Mouse (Mus musculus): Measurements from ENCODE around the gene Thsd7a.

Thsd7a gene

DNA sequence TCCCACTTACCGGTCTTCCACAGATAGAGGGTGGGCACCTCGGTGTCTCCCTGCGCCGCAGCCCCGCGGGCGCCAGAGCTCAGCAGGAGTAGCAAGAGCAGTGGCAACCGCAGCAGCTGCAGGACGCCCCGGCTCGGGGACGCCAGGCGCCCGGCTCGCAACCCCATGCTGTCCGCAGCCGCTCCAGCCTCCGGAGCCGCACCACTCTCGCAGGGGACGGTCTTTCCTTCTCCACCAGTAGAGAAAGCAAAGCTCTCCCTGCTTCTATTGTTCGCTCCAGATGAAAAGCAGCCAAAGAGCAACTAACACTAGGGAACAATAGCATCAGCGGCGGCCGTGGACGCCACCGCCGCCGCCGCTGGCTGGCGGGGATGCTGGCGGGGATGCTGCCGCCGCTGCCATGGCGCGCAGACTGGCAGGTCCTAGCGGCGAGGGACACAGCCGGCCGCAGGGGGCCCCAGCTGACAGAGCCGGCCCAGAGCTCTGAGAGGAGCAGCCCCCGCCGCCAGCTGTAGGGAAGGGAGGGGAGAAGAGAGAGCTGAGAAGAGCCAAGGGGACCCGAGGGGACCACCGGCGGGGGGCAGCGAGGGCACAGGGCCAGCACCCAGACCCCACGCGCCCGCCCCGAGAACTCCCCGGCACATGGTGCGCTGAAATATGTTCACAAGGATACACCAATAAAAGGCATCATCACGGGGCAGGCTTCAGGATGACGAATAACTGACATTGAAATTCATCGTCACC lies at the start of gene Thsd7a:
TSS of gene Thsd7a (minus strand) at position 624 of the 744 bp plus-strand sequence.
- DNase-seq (ENCODE audit: low read depth, low spot score), result peak; percentile 43

DNA sequence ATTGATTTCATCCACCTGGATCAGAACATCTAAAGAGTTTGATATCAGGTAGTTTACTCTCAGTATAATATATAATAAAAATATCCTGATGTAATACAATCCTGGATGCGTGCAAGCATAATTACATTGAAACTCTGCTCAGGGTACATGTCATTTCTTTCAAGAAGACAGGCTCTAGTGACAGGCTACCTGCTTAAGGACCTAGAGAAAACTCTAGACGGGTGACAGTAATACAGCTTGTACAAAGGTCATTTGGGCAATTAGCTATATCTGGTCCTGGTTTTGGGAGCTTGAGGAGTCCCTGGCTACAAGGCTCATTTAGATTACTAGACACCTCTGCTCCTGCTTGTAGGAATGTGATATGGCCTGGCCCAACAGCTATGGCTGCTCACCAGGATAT lies 37.9 kb upstream of the Thsd7a start:
- DNase-seq (ENCODE audit: low read depth, low spot score), result no peak

DNA sequence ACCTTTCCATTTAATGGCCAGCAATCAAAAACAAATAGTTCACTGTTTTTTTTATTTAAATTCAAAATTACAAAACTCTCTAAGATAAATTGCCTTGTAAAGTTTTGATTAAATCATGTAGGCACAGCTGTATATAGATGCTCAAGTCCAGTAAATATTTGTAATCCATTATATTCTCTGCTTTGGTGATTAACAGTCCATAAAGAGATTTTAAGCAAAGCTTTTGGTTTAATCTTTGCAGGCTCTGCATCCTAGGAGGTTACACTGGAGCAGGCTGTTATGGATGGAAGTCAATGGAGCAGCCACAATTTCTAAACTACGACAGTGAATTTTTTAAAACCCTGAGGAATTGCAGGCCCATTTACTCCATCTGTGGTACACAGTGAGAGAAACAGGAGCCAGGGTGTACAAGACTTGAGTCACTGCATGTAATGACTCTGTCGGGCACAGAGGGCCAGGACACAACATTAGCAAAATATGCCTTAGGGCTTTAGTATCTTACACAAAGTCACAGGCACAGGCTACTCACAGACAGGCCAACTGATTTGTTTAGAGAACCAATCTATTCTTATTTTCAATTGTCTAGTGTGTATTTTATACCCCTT lies 37.3 kb upstream of the Thsd7a start:
- DNase-seq (ENCODE audit: low read depth, low spot score), result no peak

DNA sequence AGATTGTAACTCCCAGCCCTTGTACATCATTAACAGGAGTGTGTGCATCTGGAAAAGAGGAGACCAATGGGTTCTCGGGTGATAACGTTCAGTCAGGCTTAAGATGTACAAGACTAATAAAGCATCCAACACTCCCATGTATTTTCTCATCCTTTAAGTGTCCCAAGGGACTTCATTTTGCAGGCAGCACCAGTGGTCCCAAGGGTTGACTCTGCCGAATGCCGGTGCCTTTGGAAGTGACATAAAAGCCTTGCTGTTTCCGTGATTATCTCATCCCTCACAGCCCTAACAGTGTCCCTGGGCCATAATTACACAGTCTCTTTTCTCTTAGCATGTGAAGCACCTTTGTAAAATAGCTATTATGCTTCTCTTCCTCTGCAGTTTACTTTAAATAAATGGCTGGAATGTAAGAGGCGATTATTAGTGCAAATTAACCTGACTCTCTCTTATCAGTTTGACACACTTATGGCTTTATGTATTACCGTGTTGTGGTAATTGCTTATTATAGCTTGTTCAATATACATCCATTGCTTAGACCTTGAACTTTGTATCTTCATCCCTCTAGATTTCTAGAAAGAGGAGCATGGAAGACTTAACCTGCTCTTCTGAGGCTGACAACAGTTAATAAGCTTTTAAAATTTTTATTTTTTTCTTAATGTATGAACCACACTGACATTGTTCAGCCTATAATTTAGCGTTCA lies 35.9 kb upstream of the Thsd7a start:
- peak; percentile 17 for DNase-seq (ENCODE audit: low read depth, low spot score)

DNA sequence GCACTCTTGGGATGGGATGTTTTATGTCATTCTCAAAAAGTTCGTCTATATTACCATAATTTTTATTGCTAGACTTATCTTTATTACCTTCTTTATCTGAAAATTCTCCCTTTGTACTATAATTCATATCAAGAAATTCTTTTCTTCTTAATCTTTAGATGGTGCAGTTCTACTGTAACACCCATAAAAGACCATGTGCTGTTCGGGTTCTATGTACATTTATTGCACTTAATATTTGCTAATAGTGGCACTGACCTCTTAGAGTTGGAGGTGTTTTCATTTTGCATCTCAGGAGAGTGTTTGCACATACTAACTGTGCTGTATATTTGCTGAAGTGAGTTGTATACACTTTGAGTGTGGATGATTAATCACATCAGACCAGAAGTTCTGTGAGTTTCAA lies 23.6 kb upstream of the Thsd7a start:
- no peak for DNase-seq (ENCODE audit: low read depth, low spot score)

DNA sequence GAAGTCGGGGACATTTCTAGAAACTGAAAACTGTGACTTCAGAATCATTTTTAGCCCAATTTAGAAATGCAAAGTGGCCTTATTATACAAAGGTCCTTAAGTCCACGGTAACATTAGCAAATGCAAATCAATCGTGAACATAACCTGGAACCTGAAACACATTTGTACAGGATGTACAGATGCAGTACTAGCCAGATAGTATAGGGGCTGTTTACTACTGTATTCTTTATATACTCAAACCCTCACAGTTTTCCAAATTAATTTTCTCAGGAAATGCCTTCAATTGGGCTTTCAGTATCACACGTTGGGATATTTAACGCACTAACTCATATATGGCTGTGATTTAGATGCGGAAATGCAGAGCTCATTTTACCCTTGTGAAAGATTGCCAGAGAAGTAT lies 16.0 kb upstream of the Thsd7a start:
- DNase-seq (ENCODE audit: low read depth, low spot score), result no peak

DNA sequence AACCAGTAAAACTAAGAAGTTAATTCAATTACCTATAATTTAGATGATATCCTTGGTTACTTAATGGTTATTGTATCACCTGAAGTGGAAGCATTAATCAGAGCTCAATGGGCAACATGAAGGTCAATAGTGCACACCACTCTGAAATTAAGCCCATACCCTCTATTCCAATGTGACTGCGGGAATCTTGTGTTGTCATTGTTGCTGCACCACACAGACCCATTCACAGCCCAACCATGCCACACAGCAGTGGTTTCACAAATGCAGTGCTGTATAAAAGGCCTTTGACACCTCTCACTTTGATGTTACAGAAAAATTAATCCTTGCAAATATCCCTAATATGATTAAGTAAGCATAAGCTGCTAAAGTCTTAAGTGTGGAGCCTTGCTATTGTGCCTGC lies 15.4 kb upstream of the Thsd7a start:
- no peak for DNase-seq (ENCODE audit: low read depth, low spot score)

DNA sequence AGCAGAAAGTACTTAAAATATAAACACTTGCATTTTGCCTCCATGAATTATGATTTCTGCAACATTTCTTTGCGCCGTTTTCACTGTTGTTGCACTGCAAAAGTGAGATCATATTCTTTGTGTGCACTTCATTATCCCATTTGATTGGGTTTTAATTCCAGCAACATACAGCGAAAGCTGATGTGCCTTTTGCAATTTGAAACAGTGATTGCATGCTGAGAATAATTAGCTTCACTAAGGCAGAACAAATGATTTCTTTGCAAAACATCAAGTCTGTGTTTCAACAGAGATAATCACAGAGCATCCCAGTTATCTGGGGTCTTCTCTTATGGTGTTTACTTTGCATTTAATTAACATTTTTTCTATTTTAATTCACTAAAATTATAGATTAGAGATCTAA lies 14.6 kb upstream of the Thsd7a start:
- no peak for DNase-seq (ENCODE audit: low read depth, low spot score)

DNA sequence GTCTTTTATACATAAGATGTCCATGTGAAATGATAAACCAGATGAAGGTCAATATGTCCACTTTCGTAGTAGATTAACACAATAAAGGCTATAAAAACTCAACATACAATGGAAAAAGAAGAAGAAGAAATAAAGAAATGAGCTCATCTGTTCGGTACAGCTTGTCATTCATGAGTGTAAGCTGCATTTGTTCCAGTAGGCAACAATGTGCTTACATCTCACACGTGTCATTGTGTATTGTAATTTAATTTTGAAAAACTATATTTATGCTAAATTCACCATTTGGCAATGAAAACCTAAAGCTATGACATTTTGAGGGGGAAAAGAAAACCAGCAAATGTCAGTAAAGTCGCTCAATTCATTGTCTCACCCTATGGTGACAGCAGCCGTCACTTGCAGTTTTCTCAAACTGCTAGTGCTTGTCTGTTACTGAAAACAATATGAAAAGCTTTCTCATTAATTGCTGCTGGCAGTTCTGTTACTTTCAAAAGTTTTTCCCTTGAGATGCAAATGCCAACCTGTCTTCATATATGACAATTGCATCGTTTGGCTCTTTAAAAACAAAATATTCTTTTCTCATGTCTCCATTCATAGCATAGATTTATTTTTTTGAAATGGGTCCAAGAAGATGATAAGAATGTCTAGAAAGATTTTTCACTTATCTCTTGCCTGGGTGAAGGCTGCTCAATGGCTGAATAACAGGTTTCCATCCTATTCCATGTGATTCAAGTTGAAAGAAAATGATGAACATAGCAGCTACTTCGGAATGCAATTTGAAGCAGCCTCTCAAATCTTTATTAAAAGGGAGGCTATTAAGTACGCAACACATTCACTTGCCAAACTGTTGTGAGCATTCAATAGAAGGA lies 10.4 kb upstream of the Thsd7a start:
- no peak for DNase-seq (ENCODE audit: low read depth, low spot score)

DNA sequence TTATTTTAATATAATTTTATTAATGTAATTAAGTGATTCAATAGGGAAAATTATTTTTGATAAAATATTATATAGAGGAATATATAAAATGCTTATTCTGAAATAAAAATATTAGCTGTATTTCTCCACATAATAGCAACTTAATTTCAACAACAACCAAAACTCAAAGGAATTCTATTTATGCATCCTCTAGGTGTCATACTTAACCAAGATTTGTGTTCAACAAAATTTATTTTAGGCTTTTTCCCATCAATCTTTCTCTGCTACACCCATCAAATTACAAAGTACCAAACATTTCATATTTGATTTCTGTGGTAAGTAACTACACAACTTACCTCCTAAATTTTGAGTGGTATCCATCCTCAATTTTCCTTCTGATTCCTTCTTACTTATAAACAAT lies 3.1 kb upstream of the Thsd7a start:
- DNase-seq (ENCODE audit: low read depth, low spot score), result no peak

DNA sequence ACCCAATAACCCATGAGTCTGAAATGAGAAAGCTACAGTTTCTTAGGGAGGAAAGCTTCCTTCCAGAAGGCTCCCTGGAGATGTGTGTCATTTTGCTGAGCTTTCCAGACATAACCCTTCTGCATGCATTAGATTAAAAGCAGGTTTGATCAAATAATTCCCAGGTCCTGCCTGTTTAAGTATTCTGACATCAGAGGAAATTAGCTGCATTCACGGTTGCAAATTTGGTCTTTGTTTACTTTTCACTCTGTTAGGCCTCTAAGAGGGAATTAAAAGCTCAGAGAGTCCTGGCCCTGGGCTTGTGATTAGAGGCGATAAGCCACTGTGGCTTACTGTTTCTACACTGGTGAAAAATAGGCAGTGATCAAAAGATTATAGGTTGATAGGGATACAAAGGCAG lies 1.2 kb upstream of the Thsd7a start:
- DNase-seq (ENCODE audit: low read depth, low spot score), result no peak

DNA sequence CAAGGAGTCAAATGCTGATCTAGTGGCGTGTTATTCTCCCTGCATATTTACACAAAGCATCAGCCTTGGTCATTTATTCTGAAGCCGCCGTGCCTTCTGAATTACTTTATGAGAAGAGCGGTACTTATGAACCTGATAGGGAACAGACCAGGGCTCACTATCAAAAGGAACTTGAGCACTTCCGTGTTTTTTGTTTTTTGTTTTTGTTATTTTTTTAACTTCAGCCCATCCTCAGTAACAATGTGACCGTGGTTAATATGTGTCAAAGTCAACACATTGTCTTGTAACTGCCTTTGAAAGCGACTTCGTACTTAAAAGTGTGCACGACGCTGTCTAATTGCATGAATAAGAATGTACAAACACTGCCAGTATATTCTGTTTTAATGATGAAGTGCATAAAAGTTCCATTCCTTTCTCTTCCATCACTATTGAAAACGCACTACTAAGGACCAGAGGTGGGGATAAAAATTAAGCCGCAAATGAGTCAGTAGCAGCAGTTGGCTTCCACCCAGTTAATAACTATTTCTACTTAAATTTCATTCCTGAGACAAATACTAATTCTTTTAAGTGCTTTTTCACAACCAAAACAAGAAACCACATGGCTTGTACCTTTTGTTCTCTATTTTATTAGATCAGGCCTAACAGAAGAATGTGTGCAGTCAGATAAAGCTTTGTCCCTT lies 461 bp upstream of the Thsd7a start:
- no peak for DNase-seq (ENCODE audit: low read depth, low spot score)

DNA sequence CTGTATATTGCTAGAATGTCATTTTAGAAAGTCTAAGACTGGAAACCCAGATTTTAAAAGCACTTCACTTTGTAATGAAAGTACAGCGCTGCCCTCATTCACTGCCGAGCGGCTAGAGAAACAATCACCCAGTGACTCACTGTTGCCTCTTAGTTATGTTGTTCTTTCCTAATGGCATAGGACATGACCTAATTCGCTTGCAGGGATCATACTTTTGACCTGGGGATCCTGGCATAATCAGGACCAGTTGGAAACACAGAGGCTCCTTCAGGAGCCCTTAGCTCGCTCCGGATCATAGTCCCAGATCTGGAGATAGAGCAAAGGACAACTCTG lies 790 bp downstream of the Thsd7a start:
- no peak for DNase-seq (ENCODE audit: low read depth, low spot score)

DNA sequence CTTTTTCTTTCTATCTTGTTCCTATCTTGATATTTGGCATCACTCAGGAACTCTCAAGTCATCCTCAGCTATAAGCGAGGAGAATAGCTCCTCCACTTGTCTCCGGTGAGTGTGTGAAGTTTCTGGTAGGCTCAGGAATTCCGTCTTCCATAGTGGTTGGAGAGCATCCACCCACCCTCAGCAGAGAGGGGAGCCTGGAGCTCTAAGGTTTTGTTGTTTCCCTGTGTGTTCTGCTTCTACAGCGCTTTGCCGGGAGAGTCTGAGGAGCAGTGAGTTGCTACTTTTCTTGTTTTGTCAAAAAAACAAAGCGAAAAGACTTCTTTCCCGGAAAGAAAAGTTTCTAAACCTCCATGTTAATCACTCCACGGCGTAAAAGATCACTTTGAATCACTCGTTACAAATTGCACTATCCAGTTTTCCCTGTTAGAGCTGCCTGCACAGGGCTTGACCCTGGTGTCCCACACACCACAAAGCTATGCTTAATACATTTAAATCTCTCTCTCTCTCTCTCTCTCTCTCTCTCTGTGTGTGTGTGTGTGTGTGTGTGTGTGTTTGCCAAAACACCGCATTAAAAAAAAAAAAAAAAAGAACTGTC lies 1.3 kb downstream of the Thsd7a start:
- no peak for DNase-seq (ENCODE audit: low read depth, low spot score)

DNA sequence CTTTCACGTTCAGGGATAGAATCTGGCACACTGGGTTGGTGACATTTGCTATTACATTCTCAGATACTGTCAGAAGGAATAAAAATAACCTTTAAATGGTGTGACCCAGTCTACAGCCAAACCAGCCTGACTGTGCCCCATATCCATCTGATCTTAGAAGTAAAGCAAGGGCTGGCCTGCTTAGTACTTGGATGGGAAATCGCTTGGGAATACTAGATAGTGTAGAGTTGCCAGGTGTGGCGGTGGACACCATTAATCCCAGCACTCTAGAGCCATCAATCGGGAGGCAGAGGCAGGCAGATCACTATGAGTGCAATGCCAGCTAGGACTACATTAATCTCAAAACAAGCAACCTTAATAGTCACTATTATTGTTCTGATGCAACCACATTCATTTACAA lies 6.4 kb downstream of the Thsd7a start:
- no peak for DNase-seq (ENCODE audit: low read depth, low spot score)

DNA sequence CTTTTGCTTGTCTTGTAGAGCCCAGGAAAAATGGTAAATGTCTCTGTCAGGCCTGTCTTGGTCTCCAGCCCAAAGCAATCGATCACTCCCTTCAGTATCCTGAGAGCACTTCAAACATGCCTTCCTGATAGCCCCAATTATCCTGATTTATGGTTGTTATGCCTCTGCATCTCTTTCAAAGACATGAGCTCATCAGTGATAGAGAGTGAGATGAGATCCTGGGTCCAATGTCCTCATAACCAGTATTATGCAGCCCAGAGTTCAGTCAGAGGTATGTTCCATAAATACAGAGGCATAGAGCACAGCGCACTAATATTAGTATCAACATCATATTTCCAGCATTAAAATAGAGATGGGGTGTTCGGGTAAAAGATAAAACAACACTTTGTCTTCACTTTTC lies 15.3 kb downstream of the Thsd7a start:
- no peak for DNase-seq (ENCODE audit: low read depth, low spot score)

DNA sequence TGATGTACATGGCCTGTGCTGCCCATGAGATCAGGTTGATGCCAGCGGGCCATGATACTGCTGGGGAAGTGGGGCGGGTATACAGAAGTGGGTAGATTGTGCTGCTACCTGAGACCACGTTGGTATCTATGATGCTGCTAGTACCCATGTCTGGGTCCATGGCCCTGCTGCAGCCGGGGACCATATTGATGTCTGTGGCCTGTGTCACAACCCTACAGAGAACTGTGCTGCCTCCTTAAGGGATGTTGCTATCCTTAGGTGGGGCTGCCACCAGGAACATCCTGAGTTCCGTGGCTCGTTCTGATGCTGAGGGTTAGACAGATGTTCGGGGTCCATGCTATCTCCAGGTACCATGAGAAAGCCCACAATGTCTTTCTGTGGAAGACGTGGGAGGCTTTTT lies 33.1 kb downstream of the Thsd7a start:
- DNase-seq (ENCODE audit: low read depth, low spot score), result no peak

DNA sequence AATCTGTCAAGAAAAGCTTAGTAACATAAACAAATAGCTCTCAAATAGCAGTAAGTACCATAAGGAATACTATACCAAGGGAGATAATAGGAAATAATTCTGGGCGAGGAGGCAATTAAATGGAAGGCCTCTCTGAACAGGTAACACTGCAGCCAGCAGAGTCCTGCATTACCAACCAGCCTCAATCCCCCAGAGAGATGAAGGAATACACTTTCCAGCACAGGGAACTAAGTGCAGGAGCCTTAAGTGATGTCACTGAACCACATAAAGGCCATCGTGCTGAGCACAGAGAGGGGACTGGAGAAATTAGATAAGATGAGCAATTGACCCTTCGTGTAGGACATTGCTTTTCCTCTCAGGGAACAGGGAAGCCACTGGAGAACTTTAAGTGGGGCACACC lies 36.6 kb downstream of the Thsd7a start:
- DNase-seq (ENCODE audit: low read depth, low spot score), result no peak

DNA sequence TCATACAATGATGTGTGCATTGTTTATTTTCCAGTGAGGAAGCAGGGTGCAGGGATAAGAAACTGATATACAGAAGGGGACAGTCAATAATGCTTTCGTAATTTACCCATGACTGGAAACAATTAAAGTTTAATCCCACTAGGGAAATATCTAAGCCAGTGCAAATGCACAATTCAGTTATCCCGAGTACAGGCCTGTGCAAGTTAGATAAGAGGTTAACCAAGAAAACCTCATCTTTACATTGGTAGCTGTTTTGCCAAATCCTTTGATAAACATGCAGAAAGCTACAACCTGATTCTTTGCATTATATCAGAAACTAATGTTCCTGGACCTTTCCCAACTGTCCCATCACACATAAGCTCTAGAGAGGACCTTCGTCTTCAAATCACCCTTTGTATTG lies 46.3 kb downstream of the Thsd7a start:
- DNase-seq (ENCODE audit: low read depth, low spot score), result no peak

DNA sequence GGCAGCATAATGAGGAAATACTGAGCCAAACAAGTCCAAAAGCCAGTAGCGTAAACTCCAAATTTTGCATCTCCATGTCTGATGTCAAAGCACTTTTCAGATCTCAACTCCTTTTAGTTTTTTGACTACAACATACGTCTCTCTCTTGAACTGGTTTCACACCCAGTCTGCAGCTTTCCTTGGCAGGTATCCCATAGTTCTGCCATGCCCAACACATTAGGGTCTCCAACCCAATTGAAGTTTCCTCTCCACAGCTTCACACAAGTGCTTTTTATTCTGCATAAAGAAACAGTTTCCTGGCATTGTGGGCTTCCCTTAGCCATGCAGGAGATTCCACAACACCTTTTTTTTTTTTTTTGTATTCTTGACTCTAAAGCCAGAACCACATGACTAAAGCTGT lies 50.1 kb downstream of the Thsd7a start:
- no peak for DNase-seq (ENCODE audit: low read depth, low spot score)

DNA sequence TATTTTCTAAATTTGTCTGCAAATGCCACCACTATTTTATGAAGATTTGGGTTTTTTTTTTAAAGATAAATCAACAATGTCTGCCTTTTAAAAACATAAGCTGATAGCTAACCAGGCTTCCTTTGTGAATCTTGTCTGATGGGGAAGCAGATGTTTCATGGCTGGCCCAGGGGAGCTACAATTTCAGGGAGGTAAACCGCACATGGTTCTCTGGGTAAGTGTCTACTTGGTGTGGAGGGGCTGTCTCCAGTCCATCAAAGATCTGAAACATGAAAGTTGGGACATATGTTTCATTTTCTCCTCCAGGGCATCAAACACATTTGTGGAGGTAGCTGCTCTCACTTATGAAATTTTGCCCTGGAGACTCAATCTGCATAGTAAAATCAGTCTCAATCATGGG lies 55.5 kb downstream of the Thsd7a start:
- DNase-seq (ENCODE audit: low read depth, low spot score), result no peak

Data from embryo, embryonic 11.5 days (tissue).